Mouse (Mus musculus) C2C12 (cell line): ENCODE results near the gene Pycr2. TPM values are rescaled to one million over a fixed set of nuclear protein-coding genes. Genes with fewer than 3 reads are reported as not detected.
A peak's percentile ranks its signal among the peaks of the same experiment; 100 is the strongest.

Source experiments
- H3K27me3 ChIP-seq: one replicate; pipeline ENCODE4 v1.6.1; 2011; ENCODE audit not compliant: control insufficient read depth, insufficient read depth, insufficient read length
- H3K36me3 ChIP-seq: one replicate; pipeline ENCODE4 v1.6.1; 2011; ENCODE audit not compliant: control insufficient read depth, insufficient read depth
- H3K4me3 ChIP-seq: one replicate; pipeline ENCODE4 v1.5.1; 2011; ENCODE audit warnings: mild to moderate bottlenecking, control low read depth; ENCODE audit not compliant: poor library complexity, insufficient read depth, severe bottlenecking
- H3K79me2 ChIP-seq: one replicate; pipeline ENCODE4 v1.6.1; 2011; ENCODE audit not compliant: control insufficient read depth, insufficient read depth
- H3K79me3 ChIP-seq: one replicate; pipeline ENCODE4 v1.6.1; 2011; ENCODE audit warnings: low read depth, control low read depth
- H3ac ChIP-seq: one replicate; pipeline ENCODE3; 2011; ENCODE audit warnings: low read depth; ENCODE audit not compliant: control insufficient read depth, insufficient read length
- CEBPB ChIP-seq: IDR thresholded peaks from one replicate; pipeline ENCODE4 v1.6.1; 2011; ENCODE audit warnings: low read depth, mild to moderate bottlenecking, control low read depth, moderate library complexity
- CTCF ChIP-seq: IDR thresholded peaks from one replicate; pipeline ENCODE4 v1.5.1; 2011; ENCODE audit not compliant: control insufficient read depth, insufficient read depth, insufficient read length
- FOSL1 ChIP-seq: IDR thresholded peaks from one replicate; pipeline ENCODE4 v1.8.0; 2011; ENCODE audit warnings: mild to moderate bottlenecking, low read length; ENCODE audit not compliant: poor library complexity, insufficient read depth, severe bottlenecking
- MAX ChIP-seq: IDR thresholded peaks from one replicate; pipeline ENCODE4 v1.6.1; 2011; ENCODE audit warnings: mild to moderate bottlenecking, control low read depth
- MYOD1 ChIP-seq: IDR thresholded peaks from one replicate; pipeline ENCODE4 v1.6.1; 2011; ENCODE audit warnings: low read depth; ENCODE audit not compliant: control insufficient read depth, insufficient read length
- MYOG ChIP-seq: IDR thresholded peaks from one replicate; pipeline ENCODE4 v1.6.1; 2011; ENCODE audit not compliant: control insufficient read depth, insufficient read length; ENCODE audit errors: extremely low read depth
- USF1 ChIP-seq: IDR thresholded peaks from one replicate; pipeline ENCODE4 v1.6.1; 2011; ENCODE audit warnings: low read depth, mild to moderate bottlenecking, control low read depth, moderate library complexity
- polyA plus RNA-seq: library from polyadenylated mRNA; unstranded; fragments of >200 nt; fragmentation: generic; extraction: Trizol; gene quantifications from one replicate; pipeline ENCODE4 v1.2.1, GENCODE M21; 2012; ENCODE audit warnings: missing spikeins

Pycr2 gene
- polyA plus RNA-seq, 1 experiment: 114 TPM

DNA sequence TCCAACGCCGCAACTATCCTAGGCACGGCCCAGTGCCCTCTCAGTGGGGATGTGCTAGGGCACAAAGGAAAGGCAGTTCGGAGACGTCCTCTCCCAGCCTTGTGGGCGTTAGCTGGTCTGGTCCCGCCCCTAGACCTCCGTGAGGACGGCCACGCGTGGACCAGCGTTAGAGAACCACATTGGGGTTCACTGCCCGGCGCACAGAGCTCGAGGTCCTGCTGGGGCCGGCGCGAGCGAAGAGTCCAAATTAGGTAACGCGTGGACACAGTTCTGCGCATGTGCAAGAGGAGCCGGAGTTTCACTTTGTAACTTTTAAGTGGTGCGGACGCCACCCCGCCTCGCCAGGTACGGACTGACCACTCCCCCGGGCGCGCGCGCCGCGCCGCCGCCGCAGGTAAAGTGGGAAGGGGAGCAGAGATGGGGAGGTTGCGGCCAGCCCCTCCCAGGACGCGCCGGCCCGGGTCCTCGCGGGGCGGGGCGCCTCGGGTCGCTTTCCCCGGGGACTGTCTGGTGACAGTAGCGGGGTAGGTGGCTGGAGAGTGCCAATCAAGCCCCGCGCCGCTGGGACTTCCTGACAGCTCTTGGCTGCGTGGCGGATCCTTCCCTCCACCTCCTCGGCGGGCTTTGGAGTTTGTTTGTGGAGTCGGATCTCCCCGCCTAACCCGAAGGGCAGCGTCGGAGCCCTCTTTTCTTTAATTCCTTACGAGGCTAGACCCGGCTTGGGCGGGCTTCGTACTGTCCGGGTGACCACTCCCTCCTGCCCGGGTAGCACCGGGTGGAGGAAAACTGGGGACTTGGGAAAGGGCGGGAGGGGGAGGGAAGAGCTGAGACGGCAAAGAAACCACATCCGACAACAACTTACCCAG lies 38.3 kb downstream of the Pycr2 start, which contains the start of gene Tmem63a:
TSS of gene Tmem63a (plus strand) at position 179 of the 866 bp plus-strand sequence.
- Histone ChIP-seq H3K79me2 (peaks cover 58% of the 10 kb centered on the region), H3K27me3 (no peaks in the 10 kb centered on the region)
- TF ChIP-seq MYOG (no peak), MAX (no peak)

DNA sequence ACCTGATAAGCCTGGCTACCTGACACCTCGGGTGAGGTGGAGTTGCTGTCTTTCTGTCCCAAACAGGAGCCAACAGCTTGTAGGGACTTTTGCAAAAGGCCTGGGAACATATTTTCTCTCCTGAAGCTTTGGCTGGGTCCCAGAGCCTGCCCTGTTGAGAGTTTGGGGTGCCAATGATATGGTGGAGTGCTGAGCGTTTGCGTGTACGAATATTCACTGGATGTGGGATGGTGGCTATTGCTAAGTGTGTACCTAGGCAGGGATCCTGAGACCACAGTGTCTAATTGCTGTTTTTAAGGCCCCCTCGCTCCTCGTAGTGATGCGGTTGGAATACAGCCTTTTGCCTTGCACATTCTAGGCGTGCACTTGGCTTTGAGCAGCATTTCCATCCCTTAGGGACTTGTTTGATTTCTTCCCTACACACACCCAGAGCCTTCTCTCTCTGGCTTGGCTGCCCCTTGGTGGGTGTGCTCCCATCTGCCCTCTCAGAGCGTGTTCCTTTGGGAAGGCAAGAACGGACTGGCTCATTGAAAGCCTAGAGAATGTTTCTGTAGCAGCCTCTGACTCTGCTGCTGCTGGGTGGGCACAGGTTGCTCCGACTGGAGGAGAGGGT lies 39.0 kb downstream of the Pycr2 start:
- TF ChIP-seq MAX (no peak), FOSL1 (no peak), MYOD1 (no peak), CTCF (no peak), CEBPB (no peak), MYOG (no peak), USF1 (no peak)

More for the DNA sequence above, 38.3 kb downstream of the Pycr2 start, which contains the start of gene Tmem63a:
- Histone ChIP-seq H3ac (peak within 1 kb of the TSS; percentile 81), H3K36me3 (peaks cover 8% of the 10 kb centered on the region), H3K79me3 (peaks cover 10% of the 10 kb centered on the region), H3K4me3 (peak within 1 kb of the TSS; percentile 60)

GRCm38 (mm10) chr1:180943896-180944295 lies 39.8 kb downstream of the Pycr2 start:
- Histone ChIP-seq H3K27me3 (no peaks in the 10 kb centered on the region), H3K79me3 (peaks cover 10% of the 10 kb centered on the region), H3ac (no peak overlapping the region), H3K79me2 (peaks cover 58% of the 10 kb centered on the region), H3K4me3 (no peak overlapping the region), H3K36me3 (peaks cover 18% of the 10 kb centered on the region)
- TF ChIP-seq FOSL1 (no peak), CEBPB (no peak), USF1 (no peak), MYOG (no peak), CTCF (no peak)

More for the DNA sequence above, 39.0 kb downstream of the Pycr2 start:
- Histone ChIP-seq H3K27me3 (no peaks in the 10 kb centered on the region), H3K79me3 (peaks cover 10% of the 10 kb centered on the region), H3K4me3 (peak overlapping the region; percentile 60), H3ac (peak overlapping the region; percentile 81), H3K36me3 (peaks cover 15% of the 10 kb centered on the region), H3K79me2 (peaks cover 58% of the 10 kb centered on the region)

- H3K79me2 ChIP-seq: peaks cover 58% of the 10 kb centered on the region
- peaks cover 23% of the 10 kb centered on the region for H3K36me3 ChIP-seq
- peak; percentile 82 for TF ChIP-seq CEBPB
- TF ChIP-seq MAX: no peak
- TF ChIP-seq FOSL1: no peak
- TF ChIP-seq CTCF: no peak
- no peak for TF ChIP-seq USF1
- H3K27me3 ChIP-seq: no peaks in the 10 kb centered on the region
- no peak overlapping the region for H3K4me3 ChIP-seq
- H3ac ChIP-seq: peak overlapping the region; percentile 7
- H3K79me3 ChIP-seq: peaks cover 10% of the 10 kb centered on the region
Measured at GRCm38 (mm10) chr1:180944553-180944952, 40.5 kb downstream of the Pycr2 start.

DNA sequence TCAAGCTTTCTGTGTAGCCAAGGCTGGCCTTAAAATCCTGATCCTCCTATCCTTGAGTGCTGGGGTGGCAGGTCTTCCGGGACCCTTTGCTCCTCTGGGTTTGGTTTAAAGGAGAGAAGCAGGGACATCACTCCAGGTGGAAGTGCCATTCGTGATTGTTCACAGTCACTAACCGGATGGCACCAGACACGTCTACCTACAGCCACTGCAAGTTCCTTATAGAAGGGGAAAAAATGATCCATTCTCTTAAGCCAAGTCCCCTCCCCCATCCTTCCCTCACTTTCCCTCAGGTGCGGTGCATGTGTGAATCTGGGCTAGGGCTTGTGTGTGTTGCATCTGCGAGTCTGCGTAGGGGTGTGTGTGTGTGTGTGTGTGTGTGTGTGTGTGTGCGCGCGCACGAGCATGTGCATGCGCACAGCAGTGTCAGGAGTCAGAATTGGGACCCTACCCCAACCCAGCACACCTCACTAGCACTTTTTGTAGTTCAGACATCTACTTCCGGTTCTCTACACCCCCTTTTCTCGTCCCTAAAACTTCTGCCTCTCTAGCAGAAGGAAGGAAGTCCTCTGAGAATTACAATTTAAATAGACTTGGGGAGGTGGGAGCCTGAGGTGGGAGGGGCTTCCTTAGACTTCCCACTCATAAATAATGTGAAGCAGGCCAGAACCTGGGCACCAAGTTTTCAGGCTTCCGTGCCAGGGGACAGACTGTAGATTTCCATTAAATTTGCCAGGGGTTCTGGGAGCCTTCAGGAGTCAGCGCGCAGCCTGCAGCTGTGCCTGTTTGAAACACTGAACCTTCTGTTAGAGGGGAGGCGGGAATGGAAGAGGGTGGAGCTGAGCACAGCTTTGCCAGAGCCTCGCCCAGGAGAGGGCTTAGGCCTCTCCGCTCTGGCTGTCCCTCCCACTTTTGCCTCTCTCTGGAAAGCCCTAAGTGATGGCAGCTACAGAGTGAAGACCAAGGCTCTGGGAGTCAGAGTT lies 41.2 kb downstream of the Pycr2 start:
- Histone ChIP-seq H3K27me3 (no peaks in the 10 kb centered on the region), H3ac (peak overlapping the region; percentile 7), H3K36me3 (peaks cover 30% of the 10 kb centered on the region), H3K79me2 (peaks cover 56% of the 10 kb centered on the region), H3K4me3 (no peak overlapping the region), H3K79me3 (peaks cover 10% of the 10 kb centered on the region)
- no peak for TF ChIP-seq MYOG
- no peak for TF ChIP-seq CEBPB
- TF ChIP-seq MYOD1: no peak
- TF ChIP-seq CTCF: no peak
